Mouse (Mus musculus) mouse trophoblast stem cell (cell line): ENCODE data around the gene Nr5a2.

Source experiments
- in situ Hi-C, 2 experiments: fragments of 300-500 bp; cut with MseI, MboI; formaldehyde crosslinking; loops; 2 replicates in 1 of 2; 3 replicates in 1 of 2; pipeline ENCODE4 v1.15.1; 2025

Nr5a2 gene

DNA sequence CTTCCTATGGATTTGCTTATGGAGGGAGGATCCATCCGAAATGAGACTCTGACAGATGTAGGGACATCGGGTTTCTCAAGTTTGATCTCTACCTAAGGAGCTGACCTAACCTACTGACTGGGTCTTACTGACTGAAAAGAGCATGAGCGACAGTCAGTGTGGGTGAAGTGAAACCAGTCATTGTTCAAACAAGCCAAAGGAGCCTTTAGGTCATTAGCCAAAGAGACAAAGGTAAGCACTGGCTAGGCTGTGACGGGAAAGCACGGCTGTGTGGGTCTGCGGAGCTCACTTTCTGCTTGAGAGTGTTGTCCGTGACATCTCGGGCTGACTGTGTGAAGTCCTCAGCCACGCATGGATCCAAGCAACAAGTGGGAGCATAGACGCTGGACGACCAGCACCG is 50.1 kb downstream of the Nr5a2 start:
- in situ Hi-C loops = no loop called here

DNA sequence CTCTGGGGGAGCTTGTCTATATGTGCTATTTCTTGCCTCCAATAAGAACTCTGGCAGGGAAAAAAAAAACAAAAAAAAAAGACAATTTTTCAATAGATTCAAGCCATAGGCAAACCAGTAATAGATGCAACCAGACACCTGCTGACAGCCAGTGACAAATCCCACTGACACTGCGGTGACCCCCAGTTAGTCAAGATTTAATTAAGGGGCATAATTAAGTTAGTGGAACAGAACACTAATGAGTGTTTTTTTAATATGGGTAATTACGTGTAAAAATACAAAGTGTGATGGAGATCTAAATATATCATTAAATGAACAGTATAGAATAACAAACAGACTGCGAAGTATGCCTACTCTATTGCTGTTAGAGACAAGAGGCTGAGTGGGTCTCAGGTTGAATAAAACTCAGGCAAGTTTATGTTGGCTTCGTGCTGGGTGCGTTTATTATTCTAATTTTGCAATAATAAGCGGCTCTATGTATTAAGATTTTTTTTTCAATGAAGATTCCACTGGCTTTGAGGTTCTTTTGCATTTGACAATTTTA is 50.7 kb downstream of the Nr5a2 start:
- in situ Hi-C loops = no loop called here

DNA sequence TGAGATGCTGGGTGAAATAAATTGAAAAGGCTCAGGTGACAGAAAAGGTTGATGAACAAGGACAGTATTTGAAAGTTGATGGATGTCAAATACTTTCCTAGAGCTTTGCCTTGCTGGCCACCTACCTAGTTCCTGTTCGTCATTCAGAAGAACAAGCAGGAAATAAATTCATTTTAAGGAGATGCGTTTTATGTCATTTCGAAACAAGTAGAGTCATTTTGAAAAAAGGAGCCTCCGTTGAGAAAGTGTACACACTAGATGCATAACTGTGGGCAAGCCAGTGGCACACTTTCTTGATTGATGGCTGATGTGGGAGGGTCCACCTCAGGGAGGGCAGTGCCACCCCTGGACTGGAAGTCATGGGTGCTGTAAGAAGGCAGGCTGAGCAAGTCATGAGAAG is 62.1 kb downstream of the Nr5a2 start:
- in situ Hi-C loops = no loop called here

DNA sequence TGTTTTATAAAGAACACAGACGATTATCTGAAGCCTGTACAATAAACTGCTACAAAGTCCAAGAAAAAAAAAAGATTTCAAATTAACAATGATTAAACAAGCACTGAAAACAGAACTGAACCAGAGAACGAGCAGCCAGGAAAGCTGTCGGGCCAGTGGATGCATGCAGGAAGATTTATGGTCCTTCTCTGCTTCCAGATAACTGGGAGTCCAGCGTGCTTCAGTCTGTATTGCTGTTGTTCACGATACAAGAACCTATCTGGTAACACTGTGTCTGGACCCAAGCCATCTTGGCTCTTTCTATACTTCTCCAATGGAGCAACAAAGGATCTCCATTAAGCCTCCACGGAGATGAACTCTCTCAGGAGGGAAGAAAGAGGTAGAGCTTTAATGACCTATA is 63.9 kb downstream of the Nr5a2 start:
- in situ Hi-C loops = no loop called here

DNA sequence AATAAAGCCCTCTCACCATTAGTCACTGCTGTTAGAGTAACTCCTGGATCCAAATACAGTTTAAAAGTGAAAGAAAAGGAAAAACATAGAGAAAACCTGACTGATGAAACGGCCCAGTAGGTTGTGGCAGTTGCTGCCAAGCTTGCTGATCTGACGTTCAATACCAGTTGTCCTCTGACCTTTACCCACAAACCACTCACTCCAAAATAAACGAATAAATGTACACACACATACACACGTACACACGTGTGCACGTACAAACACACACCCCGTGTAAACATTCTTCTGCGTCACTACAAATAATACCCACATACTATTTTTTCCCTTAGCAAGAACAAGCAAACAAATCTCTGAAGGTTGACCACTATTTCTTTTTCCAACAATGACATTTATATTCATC is 64.4 kb downstream of the Nr5a2 start:
- in situ Hi-C loops = no loop called here

DNA sequence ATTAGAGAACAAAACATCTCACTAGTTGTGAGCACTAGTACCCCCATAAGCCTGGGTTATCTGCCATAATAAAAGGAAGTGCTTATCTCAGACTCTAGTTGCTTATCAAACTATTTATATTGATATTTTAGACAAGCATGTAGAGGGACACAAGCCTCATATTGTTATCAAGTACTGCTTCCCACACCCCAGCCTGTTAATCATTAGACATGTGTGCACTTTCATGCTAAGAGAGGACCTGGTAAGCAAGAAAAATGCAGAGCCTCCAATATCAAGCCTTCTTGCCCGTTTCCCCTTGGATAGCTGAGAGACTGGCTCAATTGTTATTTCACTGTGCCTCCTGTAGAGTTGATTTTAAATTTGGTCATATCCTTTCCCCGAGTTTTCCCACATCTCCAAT is 65.5 kb downstream of the Nr5a2 start:
- in situ Hi-C loops = no loop called here

DNA sequence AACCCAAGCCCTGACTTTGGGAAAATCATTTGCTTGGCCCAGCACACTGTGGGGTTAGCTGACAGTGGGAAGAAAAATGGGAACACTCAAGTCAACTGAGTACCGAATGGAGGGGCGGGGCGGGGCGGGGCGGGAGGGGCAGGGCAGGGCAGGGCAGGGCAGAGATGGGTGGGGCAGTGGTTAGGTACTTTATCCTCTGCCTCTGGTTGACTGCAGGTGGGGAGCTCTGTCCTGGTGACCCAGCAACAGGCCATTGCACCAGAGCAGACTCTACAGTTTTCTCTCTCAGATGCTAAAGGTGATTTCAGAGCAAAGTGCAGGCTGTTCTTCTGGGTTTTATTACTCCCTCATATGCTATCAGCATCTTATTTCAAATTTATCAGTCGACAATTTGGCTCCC is 67.1 kb downstream of the Nr5a2 start:
- in situ Hi-C loops = no loop called here

DNA sequence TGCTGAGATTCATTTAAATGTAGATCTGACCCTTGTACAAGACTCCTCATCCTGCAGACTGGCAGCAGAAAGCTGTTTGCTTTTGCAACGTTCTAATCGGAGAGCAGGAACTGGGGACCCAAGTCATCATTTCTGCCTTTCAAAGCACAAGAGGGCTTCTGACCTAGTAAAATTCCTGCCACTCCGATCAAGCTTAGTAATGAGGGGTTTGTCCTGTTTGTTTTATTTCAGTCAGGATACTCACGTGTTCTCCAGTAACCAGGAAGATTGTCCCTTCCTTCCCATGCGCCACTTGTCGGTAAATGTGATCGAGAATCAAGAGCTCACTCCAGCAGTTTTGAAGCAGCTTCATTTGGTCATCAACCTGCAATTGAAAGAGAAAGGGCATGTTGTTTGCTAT is 69.8 kb downstream of the Nr5a2 start:
- in situ Hi-C loops = no loop called here

DNA sequence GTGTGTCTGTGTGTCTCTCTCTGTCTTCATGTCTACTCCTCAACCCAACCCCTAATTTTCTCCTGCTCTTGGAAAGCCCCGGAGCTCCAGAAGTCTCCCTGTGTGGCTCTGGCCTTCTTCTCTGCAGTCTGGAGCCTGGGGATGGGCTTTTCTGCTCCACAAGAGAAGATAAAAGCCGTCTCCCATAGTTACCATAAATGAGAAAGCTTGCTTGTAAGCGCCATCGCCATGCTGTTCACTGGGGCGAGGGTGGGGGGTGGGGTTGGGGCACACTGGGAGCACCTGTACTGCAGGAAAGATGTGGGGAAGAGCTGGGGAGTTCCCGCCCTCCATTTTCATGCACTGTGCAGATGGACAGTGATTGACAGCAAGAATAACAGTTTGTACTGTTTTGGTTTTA is 71.5 kb downstream of the Nr5a2 start:
- in situ Hi-C loops = no loop called here

DNA sequence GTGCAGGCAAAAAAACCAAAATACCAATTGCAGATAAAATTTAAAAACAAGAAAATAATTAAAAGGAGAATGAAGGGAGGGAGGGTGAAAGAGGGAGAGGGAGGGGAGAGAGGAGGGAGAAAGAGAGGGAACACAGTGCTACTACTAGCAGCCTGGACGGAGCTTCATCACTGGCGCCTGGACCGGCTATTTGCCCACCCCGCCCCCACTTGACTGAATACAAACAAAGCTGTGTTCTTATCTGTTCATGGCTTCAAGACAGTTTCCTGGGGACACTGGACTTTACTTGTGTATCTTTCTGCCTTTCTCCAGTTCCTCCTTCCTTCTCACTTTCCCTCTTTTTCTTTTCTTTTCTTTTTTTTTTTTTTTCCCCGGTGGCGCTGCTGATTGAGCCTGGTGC is 73.6 kb downstream of the Nr5a2 start:
- in situ Hi-C loops = no loop called here

DNA sequence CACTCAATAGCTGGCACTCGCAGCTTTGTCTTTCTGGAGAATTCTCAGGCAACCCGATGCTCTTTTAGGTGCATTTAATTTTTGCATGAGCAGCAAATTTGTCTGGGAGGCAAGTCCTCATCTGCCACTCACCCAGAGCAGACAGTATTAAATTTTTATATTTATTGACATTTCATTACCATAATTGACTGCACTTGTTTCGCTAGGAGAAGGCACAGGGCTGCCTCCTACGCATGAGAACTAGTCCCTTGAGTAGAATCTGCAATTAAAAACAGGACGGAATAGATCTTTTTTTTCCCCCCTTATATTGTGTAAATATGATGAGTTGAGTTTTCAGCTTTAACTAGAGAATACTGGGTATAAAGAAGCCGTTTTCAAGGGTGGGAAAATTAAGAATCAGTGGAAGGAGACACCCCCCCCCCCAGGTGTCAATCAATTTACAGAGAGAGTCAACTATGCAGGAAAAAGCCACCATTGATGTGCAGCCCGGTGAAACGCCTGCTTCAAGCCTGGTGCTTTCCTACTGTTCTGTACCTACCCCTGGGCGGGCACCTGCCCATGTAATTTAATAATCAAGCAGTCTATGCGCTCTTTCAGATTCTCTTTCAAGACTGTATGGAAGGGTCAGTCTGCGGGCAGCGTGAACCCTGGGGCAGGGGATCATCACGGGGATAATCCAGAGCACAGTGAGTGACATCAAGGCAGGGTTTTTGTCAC is 76.6 kb downstream of the Nr5a2 start:
- in situ Hi-C loops = no loop called here

DNA sequence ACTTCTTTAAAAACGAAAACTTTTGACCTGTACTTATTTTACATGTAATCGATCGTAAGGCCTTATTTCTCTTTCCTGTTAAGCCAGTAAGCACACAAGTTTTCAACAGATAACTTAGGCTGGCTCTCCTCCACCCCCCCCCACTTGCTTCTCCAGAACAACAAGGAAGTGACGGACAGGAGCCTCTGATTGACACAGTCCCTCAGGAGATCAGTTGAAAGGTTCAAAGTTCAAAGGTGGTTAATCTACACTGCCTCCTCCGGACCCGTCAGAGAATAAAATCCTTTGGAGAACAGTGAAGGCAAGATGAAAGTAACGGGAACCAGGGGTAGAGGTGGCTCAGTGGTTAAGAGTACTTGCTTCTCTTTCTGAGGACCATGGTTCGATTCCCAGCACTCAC is 80.0 kb downstream of the Nr5a2 start:
- in situ Hi-C loops = no loop called here

DNA sequence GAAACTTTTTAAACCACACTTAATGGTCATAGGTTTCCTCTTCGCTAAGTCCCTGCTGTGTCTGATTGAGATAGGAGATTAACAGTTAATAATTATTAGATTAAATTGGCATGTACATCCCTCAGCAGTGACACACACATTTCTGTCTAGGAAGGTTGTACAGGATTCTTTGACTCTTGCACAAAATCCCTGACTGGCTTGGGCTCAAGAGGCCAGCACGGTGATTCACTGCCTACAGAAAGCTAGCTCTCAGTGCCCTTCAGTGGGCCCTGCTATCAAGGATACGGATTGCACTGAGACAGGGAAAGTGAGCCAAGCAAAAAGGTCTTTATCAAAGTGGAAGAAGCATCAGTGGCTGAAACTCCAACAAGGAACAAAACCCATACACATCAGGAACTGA is 85.2 kb downstream of the Nr5a2 start:
- in situ Hi-C loops = no loop called here

DNA sequence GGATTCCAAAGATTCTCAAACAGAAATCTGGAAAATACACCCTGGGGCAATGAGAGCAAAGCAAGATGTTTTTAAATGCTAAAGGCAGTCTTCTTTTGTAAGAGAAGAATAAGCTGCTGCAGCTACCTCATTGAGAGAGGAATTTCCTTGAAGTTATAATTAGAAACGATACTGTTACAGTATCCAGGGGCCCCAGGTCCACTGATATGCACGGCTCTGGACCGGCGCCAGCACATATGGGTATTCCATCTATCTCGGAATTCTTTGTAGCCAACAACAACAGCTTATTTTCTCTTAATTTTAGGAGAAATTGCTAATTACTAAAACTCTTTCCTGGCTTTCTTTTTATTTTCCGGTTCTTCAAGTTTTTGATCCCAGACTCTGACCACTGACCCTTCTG is 91.3 kb downstream of the Nr5a2 start:
- in situ Hi-C loops = no loop called here

DNA sequence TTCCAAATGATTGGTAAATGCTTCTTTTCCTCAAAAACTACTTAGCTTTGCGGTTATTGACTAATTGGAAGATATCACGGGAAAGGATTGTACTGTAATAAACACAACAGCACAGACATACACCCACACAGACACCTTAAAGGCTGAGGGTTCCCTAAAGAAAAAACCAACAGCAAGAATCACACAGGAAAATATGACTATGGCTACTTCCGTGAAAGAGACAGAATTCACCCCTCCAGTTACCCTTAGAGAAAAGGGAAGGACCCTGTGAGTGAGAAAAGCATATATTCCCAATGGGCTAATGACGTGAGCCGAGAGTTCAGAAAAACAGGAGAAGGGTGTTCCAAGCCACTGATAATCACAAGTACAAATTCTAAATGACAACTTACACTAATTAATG is 92.0 kb downstream of the Nr5a2 start:
- in situ Hi-C loops = no loop called here

DNA sequence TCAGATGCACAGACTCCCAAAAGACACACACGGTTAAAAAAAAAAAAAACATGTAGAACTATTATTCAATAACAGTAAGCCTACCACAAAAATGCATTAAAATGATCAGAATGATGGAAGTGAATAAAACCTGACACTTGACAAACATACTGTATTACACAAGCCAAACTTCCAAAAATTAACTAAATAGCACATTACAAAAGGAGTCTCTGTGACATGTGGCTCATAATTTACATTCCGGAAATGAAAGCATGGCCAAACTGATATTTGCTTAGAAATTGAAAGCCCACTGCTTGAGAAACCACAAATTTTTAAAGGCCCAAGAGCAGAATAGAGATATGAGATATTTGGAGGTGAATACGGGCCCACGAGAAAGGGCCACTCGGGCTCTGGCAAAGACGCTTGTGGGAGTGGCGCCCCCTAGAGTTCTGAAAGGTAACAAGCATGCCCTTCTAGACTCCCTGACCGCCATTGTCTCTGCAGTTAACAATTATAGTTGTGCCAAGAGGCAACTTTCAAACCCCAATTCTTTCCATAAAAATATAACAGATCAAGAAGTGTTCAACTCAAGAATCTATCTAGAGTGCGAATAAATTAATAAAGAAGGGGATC is 93.7 kb downstream of the Nr5a2 start:
- in situ Hi-C loops = no loop called here

DNA sequence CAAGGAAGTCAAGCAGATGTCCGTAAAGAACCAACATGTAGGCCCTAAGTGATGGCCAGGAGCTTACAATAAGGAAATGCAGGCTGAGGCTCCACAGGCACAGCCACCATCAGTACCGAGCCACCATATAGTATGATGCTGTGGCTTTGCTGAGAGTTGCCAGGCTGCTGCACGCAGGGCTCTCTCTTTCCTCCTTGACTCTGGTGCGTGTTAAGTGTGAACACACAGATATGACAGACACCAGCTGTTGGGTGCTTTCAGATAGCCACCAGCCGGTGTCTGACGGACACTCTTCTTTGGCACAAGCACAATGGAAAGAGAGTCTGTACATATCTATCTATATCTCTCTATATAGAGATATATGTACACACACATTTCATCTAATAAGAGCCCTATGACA is 97.0 kb downstream of the Nr5a2 start:
- in situ Hi-C loops = no loop called here

DNA sequence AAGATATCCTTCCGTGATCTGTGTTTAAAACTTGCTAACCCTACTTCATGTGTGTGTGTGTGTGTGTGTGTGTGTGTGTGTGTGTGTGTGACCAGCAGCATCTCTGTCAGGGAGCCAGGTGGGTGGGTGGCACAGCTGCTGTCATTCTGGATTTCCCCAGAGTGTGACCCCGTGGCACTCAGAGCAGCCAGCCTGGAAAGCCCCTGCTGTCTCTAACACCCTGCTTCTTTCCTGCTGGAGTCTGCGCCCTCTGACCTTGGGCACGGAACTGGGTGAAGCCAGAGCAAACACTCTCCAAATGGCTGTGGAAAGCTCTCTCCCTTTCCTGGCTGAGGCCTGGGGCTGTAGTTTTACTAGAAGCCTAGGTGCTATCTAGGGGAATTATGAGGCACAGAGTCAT is 100.8 kb downstream of the Nr5a2 start:
- in situ Hi-C loops = no loop called here

DNA sequence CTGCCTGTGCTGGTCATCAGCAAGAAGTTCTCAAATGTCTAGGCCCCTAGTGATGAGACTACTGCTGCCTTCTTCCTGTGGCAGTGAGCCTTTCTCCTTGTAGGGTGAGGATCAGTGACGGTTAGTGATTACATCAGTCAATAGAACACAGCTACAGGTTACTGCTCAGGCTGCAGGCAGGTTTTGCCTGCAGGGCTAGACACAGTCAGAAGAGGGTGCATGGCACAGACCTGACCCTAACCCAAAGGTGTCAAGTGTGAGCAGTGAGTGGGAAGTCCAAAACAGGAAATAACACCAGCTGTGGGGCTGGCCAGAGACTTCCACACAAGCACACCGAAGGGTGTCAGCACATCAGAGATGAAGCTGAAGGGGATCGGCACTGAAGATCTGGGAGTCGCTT is 101.5 kb downstream of the Nr5a2 start:
- in situ Hi-C loops = no loop called here

DNA sequence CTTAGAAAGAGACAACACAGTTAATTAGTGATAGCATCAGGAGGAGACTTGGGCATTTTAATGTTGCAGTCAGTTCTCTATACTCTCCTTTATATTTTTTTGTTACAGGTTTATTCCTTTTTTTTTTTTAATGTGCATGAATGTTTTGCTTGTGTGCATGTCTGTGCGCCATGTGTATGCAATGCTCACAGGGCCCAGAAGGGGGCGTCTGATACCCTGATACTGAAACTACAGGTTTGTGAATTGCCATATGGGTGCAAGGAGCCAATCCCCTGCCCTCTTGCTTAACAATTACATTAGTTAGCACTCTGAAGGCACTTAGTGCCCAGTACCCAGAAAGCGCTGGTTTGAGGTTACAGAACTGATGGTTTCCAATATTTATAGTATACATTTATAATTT is 104.1 kb downstream of the Nr5a2 start:
- in situ Hi-C loops = no loop called here

DNA sequence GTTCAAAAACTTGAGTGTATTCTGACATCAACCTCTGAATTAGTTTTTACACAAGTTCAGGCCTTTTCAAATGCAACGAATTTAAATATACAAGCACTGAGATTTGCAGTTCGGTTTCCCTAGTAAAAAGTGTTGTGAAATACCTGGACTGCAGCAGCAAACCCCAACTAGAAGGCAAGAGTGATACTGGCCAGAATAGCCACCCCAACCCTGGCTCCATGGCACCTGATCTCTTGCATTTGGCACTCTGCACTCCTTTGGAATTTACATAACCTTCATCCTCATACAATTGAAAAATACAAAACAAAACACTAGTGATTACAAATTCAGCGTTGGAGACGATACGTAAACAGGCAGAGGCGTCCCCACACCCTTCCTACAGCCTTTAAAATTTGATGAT is 111.5 kb downstream of the Nr5a2 start:
- in situ Hi-C loops = no loop called here

DNA sequence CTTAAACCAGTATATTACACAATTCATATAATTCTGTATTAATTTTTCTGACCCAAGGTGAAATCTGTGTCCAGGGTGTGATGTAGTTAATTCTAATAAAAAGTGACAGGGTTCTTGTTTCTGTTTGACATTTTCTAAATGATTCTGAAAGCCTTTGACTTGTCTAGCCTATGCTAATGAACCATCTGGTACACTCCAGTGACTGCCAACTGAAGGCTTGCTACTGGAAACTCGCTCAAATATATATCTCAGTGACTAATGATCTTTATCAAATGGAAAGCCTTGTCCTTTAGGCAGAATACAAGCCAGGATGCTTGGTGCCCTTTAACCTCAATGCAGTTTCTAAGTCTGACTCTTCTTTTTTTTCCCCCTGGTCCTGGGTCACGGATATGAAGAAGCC is 114.2 kb downstream of the Nr5a2 start:
- in situ Hi-C loops = no loop called here

DNA sequence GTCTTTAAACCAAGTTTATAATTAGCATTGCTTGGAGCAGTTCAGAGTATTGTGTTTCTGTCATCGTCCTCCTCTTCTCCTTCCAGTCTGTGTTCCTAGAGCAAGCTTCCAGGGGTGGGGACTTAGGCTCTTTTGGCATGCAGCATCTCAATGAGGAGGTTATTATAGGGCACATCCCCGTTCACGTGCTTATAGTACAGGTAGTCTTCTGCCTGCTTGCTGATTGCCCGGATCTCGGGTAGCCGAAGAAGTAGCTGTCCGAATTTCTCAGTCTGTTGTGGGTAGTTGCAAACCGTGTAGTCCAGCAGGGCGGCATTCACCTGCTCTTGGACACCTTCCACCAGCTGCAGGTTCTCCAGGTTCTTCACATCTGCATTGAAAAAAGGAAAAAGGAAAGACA is 114.9 kb downstream of the Nr5a2 start:
- in situ Hi-C loops = no loop called here

DNA sequence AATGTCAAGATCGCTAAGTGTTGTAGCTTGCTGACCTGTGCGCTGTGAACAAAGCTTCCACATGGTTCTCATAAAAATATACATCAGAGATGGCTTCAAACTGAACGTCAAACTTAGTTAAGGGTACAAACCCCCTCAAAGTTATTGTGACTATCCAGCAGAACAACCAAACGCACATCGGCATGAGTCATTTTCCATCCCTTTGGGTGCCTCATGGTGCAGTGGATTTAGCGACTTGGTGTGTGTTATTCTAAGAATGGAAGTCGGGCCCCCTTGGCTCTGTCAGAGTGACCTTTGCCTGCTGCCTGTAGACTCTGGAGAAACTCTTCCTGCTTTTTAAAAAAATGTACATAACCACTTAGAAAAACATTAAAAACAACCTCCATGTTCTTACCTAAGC is 119.7 kb downstream of the Nr5a2 start:
- in situ Hi-C loops = no loop called here
